Mouse (Mus musculus) liver, embryonic 14.5 days (tissue): ENCODE results near the gene Hsd17b3. TPM values are rescaled to one million over a fixed set of nuclear protein-coding genes. Genes with fewer than 3 reads are reported as not detected.
A peak's percentile ranks its signal among the peaks of the same experiment; 100 is the strongest.
"Not testable (repeated sequence)": the region's sequence is repeated elsewhere in the genome, so short reads cannot be mapped to it uniquely, and the experiment has no call there.

ENCODE experiments used
- ATAC-seq: fragments of 200-750 bp; cut with Nextera tagmentation; 2 replicates; pipeline ENCODE4 v1.8.0; 2017; ENCODE audit warnings: moderate number of reproducible peaks, mild to moderate bottlenecking, moderate library complexity; ENCODE audit not compliant: insufficient read depth
- DNase-seq, 3 experiments: peaks; one replicate each; pipeline ENCODE4 v3.0.0-alpha.2; 2012 to 2013; ENCODE audit warnings: low read depth in 3 of 3, low spot score in 3 of 3
- H3K27ac ChIP-seq: fragments of 300-500 bp; sonication (generic); 2 replicates; pipeline ENCODE4 v1.5.1; 2014; ENCODE audit warnings: moderate library complexity, mild to moderate bottlenecking, control low read depth, inconsistent platforms
- H3K27me3 ChIP-seq: fragments of 300-500 bp; sonication (generic); 2 replicates; pipeline ENCODE4 v1.6.1; 2014; ENCODE audit warnings: mild to moderate bottlenecking, low read length, moderate library complexity; ENCODE audit not compliant: control insufficient read depth, insufficient read depth
- H3K36me3 ChIP-seq: fragments of 300-500 bp; sonication (generic); replicated peaks from 2 replicates; pipeline ENCODE4 v1.6.1; 2014; ENCODE audit warnings: low read depth; ENCODE audit not compliant: control insufficient read depth, insufficient read depth
- H3K4me1 ChIP-seq, 2 experiments: fragments of 200-500 bp in 1 of 2; fragments of 300-500 bp in 1 of 2; sonication (generic) in 1 of 2; replicated peaks; 2 replicates each; pipeline ENCODE4 v1.6.1; 2012 to 2014; ENCODE audit warnings: antibody characterized with exemption in 1 of 2, inconsistent platforms in 1 of 2, low read length in 1 of 2; ENCODE audit not compliant: control insufficient read depth in 2 of 2, insufficient read depth in 2 of 2
- H3K4me2 ChIP-seq: fragments of 300-500 bp; sonication (generic); 2 replicates; pipeline ENCODE4 v1.6.1; 2014; ENCODE audit warnings: low read depth, mild to moderate bottlenecking, control low read depth, moderate library complexity
- H3K4me3 ChIP-seq, 2 experiments: fragments of 200-500 bp in 1 of 2; fragments of 300-500 bp in 1 of 2; sonication (generic) in 1 of 2; 2 replicates each; pipeline ENCODE4 v1.5.1; 2012 to 2014; ENCODE audit warnings: low read depth in 2 of 2, low read length in 2 of 2, mild to moderate bottlenecking in 2 of 2, control low read depth in 1 of 2, inconsistent platforms in 1 of 2, moderate library complexity in 1 of 2; ENCODE audit not compliant: insufficient read depth in 1 of 2
- H3K9ac ChIP-seq: fragments of 300-500 bp; sonication (generic); replicated peaks from 2 replicates; pipeline ENCODE4 v1.6.1; 2014; ENCODE audit warnings: mild to moderate bottlenecking, control low read depth, moderate library complexity
- H3K9me3 ChIP-seq: fragments of 300-500 bp; sonication (generic); 2 replicates; pipeline ENCODE4 v1.6.1; 2016; ENCODE audit warnings: low read length, mixed read lengths; ENCODE audit not compliant: control insufficient read depth
- CTCF ChIP-seq: IDR thresholded peaks from 2 replicates; pipeline ENCODE4 v1.5.1; 2016; ENCODE audit warnings: antibody characterized with exemption, low read depth, control low read depth
- EP300 ChIP-seq: IDR thresholded peaks from 2 replicates; pipeline ENCODE4 v1.6.1; 2016; ENCODE audit warnings: antibody characterized with exemption, low read depth
- WGBS: fragments of 180-500 bp; shearing (Covaris S2); extraction: QIAGEN DNeasy Blood & Tissue Kit; methylation state at CpG from one replicate; pipeline ENCODE4 v1.1.7; 2014; ENCODE audit not compliant: insufficient replicate concordance; 5-methylcytosine and 5-hydroxymethylcytosine counted together
- polyA plus RNA-seq, 2 experiments: library from polyadenylated mRNA; depleted of rRNA in 1 of 2; stranded (reverse) in 1 of 2; unstranded in 1 of 2; fragments of >200 nt; fragmentation: Nextera tagmentation in 1 of 2; extraction: Ambion mirVana in 1 of 2; gene quantifications; 2 replicates each; pipeline versions ENCODE4 v1.2.1 to v1.2.3; 2012 to 2014

The Hsd17b3 gene
- polyA plus RNA-seq, 2 experiments, result not detected

GRCm38 (mm10) chr13:64066653-64067052 is 22.4 kb downstream of the Hsd17b3 start:
- H3K9ac ChIP-seq, result no peak overlapping the region
- H3K36me3 ChIP-seq, result no peaks in the 10 kb centered on the region
- DNase-seq, result no peak
- no peak for ATAC-seq
- WGBS, result 21% methylated on average over 3 of the region's 3 CpGs
- no peak overlapping the region for H3K27ac ChIP-seq
- H3K9me3 ChIP-seq, result no peaks in the 10 kb centered on the region
- H3K4me2 ChIP-seq, result no peak overlapping the region
- H3K4me3 ChIP-seq, result no peak overlapping the region
- H3K4me1 ChIP-seq, result no peaks in the 10 kb centered on the region
- TF ChIP-seq CTCF (no peak), EP300 (no peak)
- H3K27me3 ChIP-seq, result no peaks in the 10 kb centered on the region

- Histone ChIP-seq H3K9ac (no peak overlapping the region), H3K27ac (no peak overlapping the region), H3K36me3 (no peaks in the 10 kb centered on the region), H3K4me2 (no peak overlapping the region), H3K9me3 (no peaks in the 10 kb centered on the region), H3K27me3 (no peaks in the 10 kb centered on the region), H3K4me3 (no peak overlapping the region), H3K4me1 (no peaks in the 10 kb centered on the region)
- ATAC-seq (no peak), DNase-seq (no peak)
- TF ChIP-seq EP300, result no peak
- TF ChIP-seq CTCF, result no peak
Observed at GRCm38 (mm10) chr13:64064276-64064675, 24.8 kb downstream of the Hsd17b3 start.

- H3K36me3 ChIP-seq, result no peaks in the 10 kb centered on the region
- no peak overlapping the region for H3K4me2 ChIP-seq
- H3K27ac ChIP-seq, result no peak overlapping the region
- no peak overlapping the region for H3K4me3 ChIP-seq
- DNase-seq (no peak), ATAC-seq (no peak)
- no peak for TF ChIP-seq EP300
- no peak for TF ChIP-seq CTCF
- 73% methylated on average over 5 of the region's 5 CpGs for WGBS
- H3K9ac ChIP-seq, result no peak overlapping the region
- H3K27me3 ChIP-seq, result no peaks in the 10 kb centered on the region
- H3K9me3 ChIP-seq, result no peaks in the 10 kb centered on the region
- no peaks in the 10 kb centered on the region for H3K4me1 ChIP-seq
Observed at GRCm38 (mm10) chr13:64060935-64061506, 28.0 kb downstream of the Hsd17b3 start.

GRCm38 (mm10) chr13:64053959-64054358 is 35.1 kb downstream of the Hsd17b3 start:
- ATAC-seq, result no peak

GRCm38 (mm10) chr13:64052281-64052680 is 36.7 kb downstream of the Hsd17b3 start:
- not testable (repeated sequence) for DNase-seq, H3K27me3 ChIP-seq, H3K9ac ChIP-seq, H3K9me3 ChIP-seq, H3K4me2 ChIP-seq, H3K27ac ChIP-seq, ATAC-seq, H3K4me1 ChIP-seq, H3K4me3 ChIP-seq, H3K36me3 ChIP-seq
- 51% methylated on average over 2 of the region's 2 CpGs for WGBS

More at GRCm38 (mm10) chr13:64053959-64054358, 35.1 kb downstream of the Hsd17b3 start:
- no peak overlapping the region for H3K4me3 ChIP-seq
- 46% methylated on average over 1 of the region's 1 CpGs for WGBS
- H3K4me2 ChIP-seq, result no peak overlapping the region
- no peak overlapping the region for H3K9ac ChIP-seq
- H3K4me1 ChIP-seq, result peaks cover 4% of the 10 kb centered on the region in 2 experiments; a peak in 2 of 4 replicates
- H3K36me3 ChIP-seq, result no peaks in the 10 kb centered on the region
- DNase-seq, result peak in 1 of 3 experiments; percentile 17
- H3K27me3 ChIP-seq, result no peaks in the 10 kb centered on the region
- TF ChIP-seq CTCF (no peak), EP300 (no peak)
- no peak overlapping the region for H3K27ac ChIP-seq
- no peaks in the 10 kb centered on the region for H3K9me3 ChIP-seq
